Mouse (Mus musculus) lung, postnatal 0 days (tissue): ENCODE results near the gene Tln1. TPM values are rescaled to one million over a fixed set of nuclear protein-coding genes. Genes with fewer than 3 reads are reported as not detected.
"Not testable (repeated sequence)": the region's sequence is repeated elsewhere in the genome, so short reads cannot be mapped to it uniquely, and the experiment has no call there.

Source experiments
- ATAC-seq: fragments of 200-750 bp; cut with Nextera tagmentation; 2 replicates; pipeline ENCODE4 v1.8.0; 2017; ENCODE audit warnings: moderate library complexity
- DNase-seq: peaks from one replicate; pipeline ENCODE4 v3.0.0-alpha.2; 2016; ENCODE audit warnings: low spot score
- H3K27ac ChIP-seq: fragments of 300-500 bp; sonication (generic); 2 replicates; pipeline ENCODE4 v1.5.1; 2014; ENCODE audit warnings: antibody characterized with exemption, mild to moderate bottlenecking, low read length, mixed read lengths
- H3K27me3 ChIP-seq: fragments of 300-500 bp; sonication (generic); replicated peaks from 2 replicates; pipeline ENCODE4 v1.6.1; 2014; ENCODE audit warnings: low read length, mixed read lengths; ENCODE audit not compliant: insufficient read depth
- H3K36me3 ChIP-seq: fragments of 300-500 bp; sonication (generic); 2 replicates; pipeline ENCODE4 v1.6.1; 2014; ENCODE audit warnings: low read length, mixed read lengths; ENCODE audit not compliant: insufficient read depth
- H3K4me1 ChIP-seq: fragments of 300-500 bp; sonication (generic); 2 replicates; pipeline ENCODE4 v1.6.1; 2014; ENCODE audit warnings: antibody characterized with exemption, low read depth, low read length, mixed read lengths; ENCODE audit not compliant: insufficient read depth
- H3K4me2 ChIP-seq: fragments of 300-500 bp; sonication (generic); replicated peaks from 2 replicates; pipeline ENCODE4 v1.6.1; 2014; ENCODE audit warnings: low read depth, mild to moderate bottlenecking, low read length, moderate library complexity, mixed read lengths
- H3K4me3 ChIP-seq: fragments of 300-500 bp; sonication (generic); 2 replicates; pipeline ENCODE4 v1.5.1; 2014; ENCODE audit warnings: low read depth, low read length
- H3K9ac ChIP-seq: fragments of 300-500 bp; sonication (generic); replicated peaks from 2 replicates; pipeline ENCODE4 v1.6.1; 2014; ENCODE audit warnings: low read depth, mild to moderate bottlenecking
- H3K9me3 ChIP-seq: fragments of 300-500 bp; sonication (generic); 2 replicates; pipeline ENCODE4 v1.6.1; 2016; ENCODE audit warnings: low read length, mixed read lengths
- CTCF ChIP-seq: IDR thresholded peaks from 2 replicates; pipeline ENCODE4 v1.5.1; 2016; ENCODE audit warnings: antibody characterized with exemption, mild to moderate bottlenecking
- EP300 ChIP-seq: IDR thresholded peaks from 2 replicates; pipeline ENCODE4 v1.6.1; 2016; ENCODE audit warnings: antibody characterized with exemption, mild to moderate bottlenecking, control low read depth
- whole genome bisulfite sequencing: fragments of 180-500 bp; shearing (Covaris S2); extraction: QIAGEN DNeasy Blood & Tissue Kit; methylation state at CpG from one replicate; pipeline ENCODE4 v1.1.7; 2014; 5-methylcytosine and 5-hydroxymethylcytosine counted together
- polyA plus RNA-seq: library from polyadenylated mRNA; unstranded; fragments of >200 nt; fragmentation: Nextera tagmentation; extraction: Ambion mirVana; gene quantifications from 2 replicates; pipeline ENCODE4 v1.2.1, GENCODE M21; 2015

Tln1 gene
- polyA plus RNA-seq, 1 experiment from 2014 or later: 75.6 TPM

GRCm38 (mm10) chr4:43553891-43554290, 8.6 kb downstream of the Tln1 start:
- DNase-seq (no peak), ATAC-seq (no peak)
- TF ChIP-seq CTCF (no peak), EP300 (no peak)
- H3K36me3 ChIP-seq: peaks cover 71% of the 10 kb centered on the region
- no peak overlapping the region for H3K9ac ChIP-seq
- peaks cover 15% of the 10 kb centered on the region for H3K4me1 ChIP-seq
- no peak overlapping the region for H3K4me3 ChIP-seq
- no peak overlapping the region for H3K27ac ChIP-seq
- H3K9me3 ChIP-seq: no peaks in the 10 kb centered on the region
- H3K27me3 ChIP-seq: no peaks in the 10 kb centered on the region
- H3K4me2 ChIP-seq: no peak overlapping the region

GRCm38 (mm10) chr4:43552437-43552836, 10.1 kb downstream of the Tln1 start:
- Histone ChIP-seq H3K9ac (no peak overlapping the region), H3K27ac (no peak overlapping the region), H3K9me3 (no peaks in the 10 kb centered on the region), H3K4me1 (peaks cover under 1% of the 10 kb centered on the region; the same call in 1 of the 2 replicates), H3K4me3 (no peak overlapping the region), H3K4me2 (no peak overlapping the region), H3K27me3 (no peaks in the 10 kb centered on the region), H3K36me3 (peaks cover 73% of the 10 kb centered on the region)
- 94% methylated on average over 5 of the region's 5 CpGs for WGBS
- no peak for DNase-seq
- ATAC-seq: no peak
- no peak for TF ChIP-seq EP300
- TF ChIP-seq CTCF: no peak

GRCm38 (mm10) chr4:43551854-43552253, 10.6 kb downstream of the Tln1 start:
- ATAC-seq, H3K4me2 ChIP-seq, H3K4me3 ChIP-seq, H3K4me1 ChIP-seq, H3K9ac ChIP-seq, DNase-seq, H3K9me3 ChIP-seq, H3K27me3 ChIP-seq, H3K27ac ChIP-seq: not testable (repeated sequence)
- peak; percentile 17; the same call in 1 of the 2 replicates for TF ChIP-seq CTCF
- H3K36me3 ChIP-seq: peaks cover 79% of the 10 kb centered on the region
- WGBS: 68% methylated on average over 6 of the region's 6 CpGs

- Histone ChIP-seq H3K27ac (no peak overlapping the region), H3K9me3 (no peaks in the 10 kb centered on the region), H3K9ac (no peak overlapping the region), H3K4me3 (no peak overlapping the region), H3K4me2 (no peak overlapping the region), H3K36me3 (peaks cover 84% of the 10 kb centered on the region), H3K27me3 (no peaks in the 10 kb centered on the region), H3K4me1 (no peaks in the 10 kb centered on the region)
- DNase-seq (no peak), ATAC-seq (no peak)
- no peak for TF ChIP-seq CTCF
- no peak for TF ChIP-seq EP300
- 93% methylated on average over 12 of the region's 12 CpGs for WGBS
Measured at GRCm38 (mm10) chr4:43549055-43549454, 13.4 kb downstream of the Tln1 start.

GRCm38 (mm10) chr4:43547160-43547559, 15.3 kb downstream of the Tln1 start:
- no peak overlapping the region for H3K9ac ChIP-seq
- no peak overlapping the region for H3K4me3 ChIP-seq
- ATAC-seq (no peak), DNase-seq (no peak)
- no peaks in the 10 kb centered on the region for H3K27me3 ChIP-seq
- H3K9me3 ChIP-seq: no peaks in the 10 kb centered on the region
- no peaks in the 10 kb centered on the region for H3K4me1 ChIP-seq
- TF ChIP-seq CTCF (no peak), EP300 (no peak)
- H3K4me2 ChIP-seq: no peak overlapping the region
- H3K36me3 ChIP-seq: peaks cover 83% of the 10 kb centered on the region
- H3K27ac ChIP-seq: no peak overlapping the region
- WGBS: 90% methylated on average over 8 of the region's 8 CpGs

- DNase-seq (no peak), ATAC-seq (no peak)
- no peaks in the 10 kb centered on the region for H3K27me3 ChIP-seq
- H3K4me3 ChIP-seq: no peak overlapping the region
- TF ChIP-seq EP300 (no peak), CTCF (no peak)
- peaks cover 86% of the 10 kb centered on the region for H3K36me3 ChIP-seq
- WGBS: 89% methylated on average over 12 of the region's 12 CpGs
- no peaks in the 10 kb centered on the region for H3K9me3 ChIP-seq
- H3K9ac ChIP-seq: no peak overlapping the region
- no peak overlapping the region for H3K27ac ChIP-seq
- H3K4me2 ChIP-seq: no peak overlapping the region
- no peaks in the 10 kb centered on the region for H3K4me1 ChIP-seq
Measured at GRCm38 (mm10) chr4:43546375-43547047, 16.0 kb downstream of the Tln1 start.

- no peak for DNase-seq
- H3K27ac ChIP-seq: no peak overlapping the region
- H3K4me3 ChIP-seq: no peak overlapping the region
- H3K4me1 ChIP-seq: no peaks in the 10 kb centered on the region
- WGBS: 83% methylated on average over 3 of the region's 3 CpGs
- H3K27me3 ChIP-seq: no peaks in the 10 kb centered on the region
- no peaks in the 10 kb centered on the region for H3K9me3 ChIP-seq
- peaks cover 93% of the 10 kb centered on the region for H3K36me3 ChIP-seq
- no peak overlapping the region for H3K9ac ChIP-seq
- no peak overlapping the region for H3K4me2 ChIP-seq
- TF ChIP-seq CTCF: no peak
- no peak for TF ChIP-seq EP300
- no peak for ATAC-seq
Measured at GRCm38 (mm10) chr4:43542044-43542443, 20.4 kb downstream of the Tln1 start.
